Mouse (Mus musculus) cerebellum, adult (tissue): ENCODE data around the gene Inava.
A peak's percentile ranks its signal among the peaks of the same experiment; 100 is the strongest.

Source experiments
- ATAC-seq: cut with Nextera tagmentation; 2 replicates; pipeline ENCODE4 v1.9.2; 2017; ENCODE audit warnings: mild to moderate bottlenecking, moderate library complexity, mixed read lengths; ENCODE audit not compliant: insufficient number of reproducible peaks, low FRiP score, low TSS enrichment

Inava gene

DNA sequence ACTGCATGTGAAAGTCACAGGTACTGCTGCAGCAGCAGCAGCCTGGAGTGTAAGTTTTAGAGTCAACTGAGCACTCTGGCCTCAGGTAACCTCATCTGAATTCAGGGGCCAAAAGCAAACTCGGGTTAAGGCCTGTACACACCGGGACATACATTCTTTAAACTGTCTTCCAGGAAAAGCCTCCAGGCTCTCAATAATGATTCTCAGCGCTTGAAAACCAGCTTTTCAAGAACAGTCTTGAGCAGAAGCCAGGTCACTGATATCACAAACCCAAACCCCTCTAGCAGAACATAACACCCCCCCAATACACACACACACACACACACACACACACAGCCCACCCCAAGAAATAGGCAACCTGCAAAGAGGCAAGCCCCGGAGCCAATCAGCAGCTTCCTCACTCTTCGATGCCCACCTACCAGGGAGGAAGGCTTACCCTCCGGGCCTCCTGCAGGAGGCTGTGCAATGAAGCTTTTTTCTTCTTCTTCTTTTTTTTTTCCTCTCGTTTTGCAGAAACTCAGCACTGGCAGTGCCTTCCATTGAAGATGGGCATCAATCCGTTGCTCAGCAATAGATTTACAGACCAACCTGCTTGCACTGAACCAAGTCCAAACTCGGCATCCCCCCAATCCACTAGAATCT lies 1.7 kb downstream of the Inava start:
- no peak for ATAC-seq

DNA sequence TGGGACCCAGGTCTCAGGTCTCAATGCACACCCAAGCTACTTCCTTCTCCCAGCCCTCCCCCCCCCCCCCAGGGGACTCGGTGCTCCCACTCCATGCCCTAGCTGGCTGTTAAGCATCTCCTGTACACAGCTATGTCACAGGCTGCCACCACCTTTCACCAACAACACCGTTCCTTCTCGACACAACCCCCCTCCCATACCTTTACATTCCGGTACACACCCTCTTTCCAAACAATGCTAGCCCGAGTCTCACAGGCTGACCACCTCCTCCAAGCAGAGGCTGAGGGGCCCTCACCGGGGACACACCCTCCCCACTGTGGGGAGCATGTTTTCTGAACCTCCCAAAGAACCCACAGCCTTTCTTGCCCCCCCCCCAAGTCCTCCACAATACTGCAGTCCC lies 2.5 kb downstream of the Inava start:
- ATAC-seq, result no peak

DNA sequence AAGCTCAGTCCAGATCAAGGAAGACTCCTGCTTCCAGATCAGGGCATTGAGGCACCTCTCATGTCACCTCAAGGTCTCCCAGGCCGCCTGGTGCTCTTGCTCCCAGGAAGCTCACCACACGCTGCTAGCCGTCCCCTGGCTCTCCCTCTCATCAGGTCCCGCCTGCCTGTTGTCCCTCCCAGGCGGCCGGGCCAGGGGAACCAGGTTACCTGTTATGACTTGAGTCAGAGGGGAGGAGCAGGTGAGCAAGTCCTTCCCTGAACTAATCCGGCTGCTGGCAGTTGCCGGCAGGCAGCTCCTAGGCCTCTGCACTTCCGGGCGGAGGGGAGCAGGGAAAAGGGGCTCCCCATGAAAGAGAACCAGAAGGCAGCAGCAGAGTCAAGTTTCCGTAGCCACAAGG lies 3.9 kb downstream of the Inava start:
- no peak for ATAC-seq

- no peak for ATAC-seq
Observed at GRCm38 (mm10) chr1:136229040-136229373, 5.1 kb downstream of the Inava start.

GRCm38 (mm10) chr1:136228328-136229039 lies 5.6 kb downstream of the Inava start:
- ATAC-seq, result no peak

- ATAC-seq, result no peak
Observed at GRCm38 (mm10) chr1:136227870-136228269, 6.2 kb downstream of the Inava start.

DNA sequence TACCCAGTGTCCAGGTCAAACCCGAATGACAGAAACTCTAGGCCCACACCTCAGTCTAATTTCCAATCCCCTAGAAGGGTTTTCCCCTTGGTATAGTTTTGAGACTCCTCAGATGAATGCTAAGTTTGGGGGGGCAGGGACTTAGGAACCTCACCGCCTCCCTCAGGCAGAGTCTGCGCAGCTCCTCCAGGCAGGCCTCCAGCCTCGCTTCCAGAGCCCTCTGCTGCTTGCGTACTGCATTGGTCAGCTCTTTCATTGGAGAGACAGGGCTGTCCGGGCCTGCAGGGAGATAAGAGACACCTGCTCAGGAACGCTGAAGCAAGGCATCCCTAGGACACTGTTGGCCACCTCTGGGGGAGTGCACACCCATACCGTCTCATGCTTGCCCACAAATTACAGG lies 7.4 kb downstream of the Inava start:
- no peak for ATAC-seq

DNA sequence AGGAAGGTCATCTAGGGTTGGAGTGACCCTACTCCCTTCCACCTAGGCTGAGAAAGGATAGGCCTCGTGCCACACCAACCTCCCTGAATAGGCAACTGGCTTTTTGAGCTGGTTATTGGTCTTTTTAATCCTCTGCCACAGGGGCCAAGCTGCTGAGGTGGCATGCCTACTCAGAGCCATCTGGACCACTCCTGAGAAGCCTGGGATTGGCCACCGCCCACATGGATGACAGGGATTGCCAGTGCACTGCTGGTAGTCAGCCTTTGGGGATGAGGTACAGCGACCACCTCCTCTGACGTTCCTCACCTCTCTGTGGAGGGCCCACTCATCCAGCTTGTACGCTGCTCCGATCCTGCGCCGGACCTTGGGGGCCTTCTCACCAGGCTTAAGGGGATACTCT lies 8.2 kb downstream of the Inava start:
- no peak for ATAC-seq

- ATAC-seq, result no peak
Observed at GRCm38 (mm10) chr1:136223758-136224342, 10.2 kb downstream of the Inava start.

DNA sequence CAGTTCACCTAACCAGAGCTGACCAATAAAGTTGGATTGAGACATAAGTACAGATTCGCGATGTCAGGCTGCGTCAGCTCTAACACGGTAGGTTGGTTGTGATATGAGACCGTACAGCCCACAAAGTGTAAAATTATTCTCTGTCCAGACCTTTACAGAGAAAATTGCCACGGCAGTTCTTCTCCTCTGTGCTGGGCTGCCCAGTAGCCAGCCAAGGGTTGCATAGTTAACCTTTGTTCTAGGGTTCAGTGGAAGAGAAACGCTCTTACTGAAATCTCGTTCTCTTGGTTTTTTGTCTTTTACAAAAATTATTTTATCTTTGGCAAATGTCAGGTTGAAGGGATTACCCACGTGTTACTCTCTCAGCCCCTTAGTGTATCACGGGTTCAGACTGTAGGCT lies 11.7 kb downstream of the Inava start:
- no peak for ATAC-seq

DNA sequence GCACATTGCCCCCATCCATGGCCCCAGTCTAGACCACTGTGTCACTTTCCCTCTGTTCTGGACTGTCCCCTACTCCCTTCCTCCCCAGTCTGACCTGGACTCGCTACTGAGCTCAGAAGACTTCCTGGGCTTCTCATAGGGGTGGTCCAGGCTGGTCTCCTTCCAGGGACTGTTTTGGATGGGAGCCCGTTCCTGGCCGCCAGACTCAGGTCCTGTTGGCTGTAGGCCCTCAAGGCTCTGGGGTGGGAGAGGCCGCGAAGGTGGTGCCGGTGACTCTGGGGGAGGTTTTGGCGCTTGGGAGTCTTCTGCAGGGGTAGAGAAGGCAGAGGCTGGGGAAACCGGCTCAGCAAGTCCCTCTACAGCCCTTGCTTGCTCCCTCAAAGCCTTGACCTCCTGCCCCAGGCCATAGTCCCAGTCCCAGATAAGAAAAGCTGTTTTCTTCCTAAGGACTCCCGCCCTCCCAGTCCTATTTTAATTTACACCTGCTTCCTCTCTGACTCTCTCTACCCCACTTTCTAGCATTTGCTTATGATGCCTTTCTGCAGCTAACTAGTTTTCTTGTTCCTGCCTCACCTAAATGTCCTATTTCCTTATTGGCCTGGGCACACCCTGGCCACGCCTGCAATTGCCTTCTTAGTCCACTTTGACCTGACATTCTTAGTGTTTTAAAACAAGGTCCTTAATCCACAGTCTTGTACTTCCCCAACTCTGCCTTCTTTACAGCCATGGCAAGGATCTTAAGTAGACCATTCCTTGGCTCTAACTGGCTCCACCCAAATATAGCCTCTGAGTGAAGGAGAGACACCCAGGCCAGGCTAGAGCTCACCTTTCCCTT lies 13.8 kb downstream of the Inava start:
- no peak for ATAC-seq

GRCm38 (mm10) chr1:136214304-136214703 lies 19.8 kb downstream of the Inava start:
- ATAC-seq, result no peak

- no peak for ATAC-seq
Observed at GRCm38 (mm10) chr1:136212803-136213202, 21.3 kb downstream of the Inava start, which contains the start of gene Mroh3. TSS of gene Mroh3 (minus strand) at chr1:136212828.

- no peak for ATAC-seq
Observed at GRCm38 (mm10) chr1:136190033-136190432, 44.0 kb downstream of the Inava start.

GRCm38 (mm10) chr1:136179511-136180001 lies 54.5 kb downstream of the Inava start:
- no peak for ATAC-seq

GRCm38 (mm10) chr1:136178741-136179140 lies 55.3 kb downstream of the Inava start:
- no peak for ATAC-seq

- ATAC-seq, result no peak
Observed at GRCm38 (mm10) chr1:136177085-136177484, 57.0 kb downstream of the Inava start.

GRCm38 (mm10) chr1:136175183-136175582 lies 58.9 kb downstream of the Inava start:
- no peak for ATAC-seq

GRCm38 (mm10) chr1:136174101-136174606 lies 59.9 kb downstream of the Inava start:
- ATAC-seq, result no peak

DNA sequence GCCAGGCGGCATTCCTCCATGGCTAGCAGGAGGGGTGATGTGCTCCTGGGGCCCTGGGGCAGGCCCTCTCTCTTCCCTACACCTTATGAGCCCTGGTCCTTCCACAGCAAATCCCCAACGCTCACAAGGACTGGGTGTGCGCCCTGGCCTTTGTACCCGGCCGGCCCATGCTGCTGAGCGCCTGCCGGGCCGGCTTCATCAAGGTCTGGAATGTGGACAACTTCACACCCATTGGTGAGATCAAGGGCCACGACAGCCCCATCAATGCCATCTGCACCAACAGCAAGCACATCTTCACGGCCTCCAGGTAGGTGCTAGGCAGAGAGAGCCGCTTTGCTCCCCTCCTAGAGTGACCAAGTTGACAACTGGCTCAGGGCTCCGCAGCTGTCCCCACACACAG lies 61.4 kb downstream of the Inava start:
- ATAC-seq, result no peak

- peak; percentile 67 for ATAC-seq
Observed at GRCm38 (mm10) chr1:136170109-136170508, 64.0 kb downstream of the Inava start.
